Mouse (Mus musculus) neural tube, embryonic 14.5 days (tissue): ENCODE measurements at regions not wholly inside any gene's neighbourhood (a gene's known extent, or its start where the extent isn't known, plus 50 kb on each side); places are given as distances from the start of the nearest gene placed in this dataset.

ENCODE experiments used
- ATAC-seq: fragments of 200-750 bp; cut with Nextera tagmentation; 2 replicates; pipeline ENCODE4 v1.8.0; 2017; ENCODE audit warnings: low read depth, mild to moderate bottlenecking, moderate TSS enrichment, moderate library complexity
- H3K27ac ChIP-seq: fragments of 300-500 bp; sonication (generic); 2 replicates; pipeline ENCODE4 v1.5.1; 2014; ENCODE audit warnings: low read depth, mild to moderate bottlenecking, control low read depth, low read length, moderate library complexity, mixed read lengths
- H3K27me3 ChIP-seq: fragments of 300-500 bp; sonication (generic); 2 replicates; pipeline ENCODE4 v1.6.1; 2014; ENCODE audit warnings: low read length; ENCODE audit not compliant: control insufficient read depth, insufficient read depth
- H3K36me3 ChIP-seq: fragments of 300-500 bp; sonication (generic); 2 replicates; pipeline ENCODE4 v1.6.1; 2014; ENCODE audit warnings: low read length, mixed read lengths; ENCODE audit not compliant: control insufficient read depth, insufficient read depth
- H3K4me1 ChIP-seq: fragments of 300-500 bp; sonication (generic); 2 replicates; pipeline ENCODE4 v1.6.1; 2014; ENCODE audit warnings: low read length; ENCODE audit not compliant: control insufficient read depth, insufficient read depth
- H3K4me2 ChIP-seq: fragments of 300-500 bp; sonication (generic); 2 replicates; pipeline ENCODE4 v1.6.1; 2014; ENCODE audit warnings: mild to moderate bottlenecking, low read depth, low read length, control low read depth
- H3K4me3 ChIP-seq: fragments of 300-500 bp; sonication (generic); 2 replicates; pipeline ENCODE4 v1.5.1; 2014; ENCODE audit warnings: low read depth, low read length, control low read depth, mixed read lengths
- H3K9ac ChIP-seq: fragments of 300-500 bp; sonication (generic); replicated peaks from 2 replicates; pipeline ENCODE4 v1.6.1; 2014; ENCODE audit warnings: low read depth, mild to moderate bottlenecking, control low read depth, low read length, mixed read lengths
- H3K9me3 ChIP-seq: fragments of 300-500 bp; sonication (generic); 2 replicates; pipeline ENCODE4 v1.6.1; 2016; ENCODE audit warnings: low read length; ENCODE audit not compliant: control insufficient read depth
- WGBS: fragments of 180-500 bp; shearing (Covaris S2); extraction: QIAGEN DNeasy Blood & Tissue Kit; methylation state at CpG from one replicate; pipeline ENCODE4 v1.1.7; 2014; 5-methylcytosine and 5-hydroxymethylcytosine counted together

DNA sequence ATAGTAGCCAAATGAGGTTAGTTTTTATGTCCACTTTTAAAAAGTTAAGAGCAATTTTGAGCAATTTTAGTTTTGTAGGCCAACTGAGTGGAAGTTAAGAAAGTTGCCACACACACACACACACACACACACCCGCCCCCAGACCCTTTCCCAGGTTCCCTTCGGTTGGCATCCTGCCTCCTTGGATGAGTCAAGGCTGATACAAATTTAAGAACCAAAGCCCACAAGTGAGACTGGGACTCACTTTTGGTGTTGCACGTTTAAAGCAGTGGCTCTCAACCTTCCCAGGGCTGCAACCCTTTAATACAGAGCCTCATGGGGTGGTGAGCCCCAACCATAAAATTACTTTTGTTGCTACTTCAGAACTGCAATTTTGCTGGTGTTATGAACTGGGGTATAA lies 70.4 kb downstream of the Tmem30b start:
- H3K4me1 ChIP-seq, result no peaks in the 10 kb centered on the region
- H3K36me3 ChIP-seq, result no peaks in the 10 kb centered on the region
- no peak overlapping the region for H3K27ac ChIP-seq
- H3K27me3 ChIP-seq, result no peaks in the 10 kb centered on the region
- H3K4me2 ChIP-seq, result no peak overlapping the region
- H3K9ac ChIP-seq, result no peak overlapping the region
- no peak for ATAC-seq
- WGBS, result 69% methylated on average over 3 of the region's 3 CpGs
- no peaks in the 10 kb centered on the region for H3K9me3 ChIP-seq
- H3K4me3 ChIP-seq, result no peak overlapping the region

DNA sequence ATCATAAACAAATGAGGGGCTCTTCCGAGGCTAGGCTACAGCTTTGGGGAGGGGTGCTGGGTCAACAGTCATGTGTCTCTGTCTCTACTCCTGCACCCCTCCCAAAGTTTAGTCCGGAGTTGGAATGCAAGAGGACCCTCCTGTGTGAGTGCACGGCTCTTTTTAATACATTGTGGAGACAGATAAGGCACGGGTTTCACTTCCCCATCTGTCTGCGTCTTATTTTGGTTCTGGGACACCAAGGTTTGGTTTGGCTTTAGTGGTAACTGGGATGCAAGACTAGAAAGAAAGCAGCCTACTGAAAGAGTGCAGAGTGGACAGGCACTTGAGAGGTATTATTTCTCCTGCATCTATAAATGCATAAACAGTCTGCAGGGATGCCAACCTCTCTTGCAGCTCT lies 71.2 kb downstream of the Tmem30b start:
- Histone ChIP-seq H3K27me3 (no peaks in the 10 kb centered on the region), H3K4me1 (no peaks in the 10 kb centered on the region), H3K4me2 (no peak overlapping the region), H3K27ac (no peak overlapping the region), H3K36me3 (no peaks in the 10 kb centered on the region), H3K9me3 (no peaks in the 10 kb centered on the region), H3K9ac (no peak overlapping the region), H3K4me3 (no peak overlapping the region)
- ATAC-seq, result no peak
- WGBS, result 78% methylated on average over 5 of the region's 5 CpGs

DNA sequence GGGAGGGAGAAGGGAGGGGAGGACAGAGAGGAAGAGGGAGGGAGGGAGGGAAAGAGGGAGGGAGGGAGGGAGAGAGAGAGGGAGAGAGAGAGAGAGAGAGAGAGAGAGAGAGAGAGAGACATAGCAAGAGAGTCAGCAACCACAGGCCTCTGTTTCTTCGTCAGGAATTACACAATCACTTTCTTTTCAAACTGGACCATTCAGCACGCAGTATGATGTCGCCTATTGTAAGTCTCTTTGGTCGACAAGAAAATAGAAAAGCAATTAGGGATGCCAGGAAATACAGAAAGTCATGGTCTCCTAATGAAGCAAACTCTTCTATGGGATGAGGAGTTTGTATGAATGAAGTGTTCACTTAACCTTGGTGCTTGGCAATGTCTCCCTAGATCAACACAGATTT lies 73.1 kb downstream of the Tmem30b start:
- H3K4me3 ChIP-seq, result no peak overlapping the region
- H3K9ac ChIP-seq, result no peak overlapping the region
- WGBS, result 47% methylated on average over 4 of the region's 4 CpGs
- no peaks in the 10 kb centered on the region for H3K27me3 ChIP-seq
- no peak overlapping the region for H3K4me2 ChIP-seq
- H3K27ac ChIP-seq, result no peak overlapping the region
- H3K4me1 ChIP-seq, result no peaks in the 10 kb centered on the region
- no peaks in the 10 kb centered on the region for H3K36me3 ChIP-seq
- H3K9me3 ChIP-seq, result no peaks in the 10 kb centered on the region
- ATAC-seq, result no peak

DNA sequence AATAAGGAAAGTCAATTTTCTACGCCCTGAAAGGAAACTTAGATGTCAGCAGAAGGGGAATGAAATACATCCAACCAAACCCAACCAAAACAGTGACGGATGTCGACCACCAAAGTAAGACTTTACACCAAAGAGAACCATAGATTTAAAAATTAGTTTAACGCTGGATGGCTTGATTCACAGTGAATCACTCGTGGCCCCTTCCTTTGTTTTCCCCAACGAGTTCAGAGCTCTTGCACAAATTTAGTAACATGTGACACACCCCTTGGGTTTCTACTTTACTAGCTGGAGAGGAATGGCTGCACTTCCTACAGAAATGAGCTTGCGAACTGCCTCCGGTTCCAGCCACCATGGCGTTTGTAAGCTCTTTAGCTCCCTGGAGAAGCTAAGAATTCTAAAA lies 74.2 kb downstream of the Tmem30b start:
- H3K4me1 ChIP-seq, result no peaks in the 10 kb centered on the region
- H3K9me3 ChIP-seq, result no peaks in the 10 kb centered on the region
- H3K4me3 ChIP-seq, result no peak overlapping the region
- 62% methylated on average over 9 of the region's 9 CpGs for WGBS
- H3K9ac ChIP-seq, result no peak overlapping the region
- H3K4me2 ChIP-seq, result no peak overlapping the region
- no peak for ATAC-seq
- no peaks in the 10 kb centered on the region for H3K36me3 ChIP-seq
- no peaks in the 10 kb centered on the region for H3K27me3 ChIP-seq
- no peak overlapping the region for H3K27ac ChIP-seq

DNA sequence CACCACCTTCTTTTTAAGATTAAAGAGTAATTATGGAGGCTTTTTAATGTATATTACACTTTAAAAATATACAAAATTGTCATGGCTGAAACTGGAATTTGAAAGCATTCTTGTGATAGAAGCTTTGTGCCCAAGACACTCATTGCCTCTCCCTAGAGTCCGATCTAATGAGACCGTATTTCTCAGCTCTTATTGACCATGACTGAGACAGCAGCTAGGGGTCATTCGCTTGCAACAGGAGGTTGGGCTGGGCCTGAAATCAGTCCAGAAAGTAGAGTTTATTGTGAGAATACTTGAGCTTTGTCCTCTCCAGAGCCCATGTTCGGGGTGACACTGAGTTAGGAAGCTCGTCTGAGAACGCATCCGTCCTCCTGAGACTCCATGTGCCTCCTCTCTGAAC lies 79.7 kb downstream of the Tmem30b start:
- Histone ChIP-seq H3K27me3 (no peaks in the 10 kb centered on the region), H3K36me3 (no peaks in the 10 kb centered on the region), H3K9ac (no peak overlapping the region), H3K27ac (no peak overlapping the region), H3K9me3 (no peaks in the 10 kb centered on the region), H3K4me1 (no peaks in the 10 kb centered on the region), H3K4me3 (no peak overlapping the region), H3K4me2 (no peak overlapping the region)
- 62% methylated on average over 7 of the region's 7 CpGs for WGBS
- no peak for ATAC-seq

DNA sequence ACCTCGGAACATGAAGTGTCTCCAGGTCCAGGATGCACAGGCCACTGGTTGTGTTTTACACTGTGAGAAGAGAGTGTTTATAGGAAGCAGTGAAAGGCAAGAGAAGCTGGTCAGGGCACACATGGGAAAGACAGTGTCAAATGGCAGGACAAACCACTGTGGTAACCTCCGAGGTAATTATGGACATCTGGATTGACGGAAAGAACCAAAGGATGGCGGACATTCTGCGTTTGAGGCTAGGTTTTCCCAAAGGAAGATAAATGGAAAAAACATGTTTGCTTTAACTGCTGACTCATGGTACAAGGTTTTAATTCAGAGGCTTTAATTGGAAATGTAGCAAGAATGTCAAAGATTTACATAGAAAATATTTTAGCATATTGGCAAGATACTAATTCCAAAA lies 80.2 kb downstream of the Tmem30b start:
- no peak for ATAC-seq

DNA sequence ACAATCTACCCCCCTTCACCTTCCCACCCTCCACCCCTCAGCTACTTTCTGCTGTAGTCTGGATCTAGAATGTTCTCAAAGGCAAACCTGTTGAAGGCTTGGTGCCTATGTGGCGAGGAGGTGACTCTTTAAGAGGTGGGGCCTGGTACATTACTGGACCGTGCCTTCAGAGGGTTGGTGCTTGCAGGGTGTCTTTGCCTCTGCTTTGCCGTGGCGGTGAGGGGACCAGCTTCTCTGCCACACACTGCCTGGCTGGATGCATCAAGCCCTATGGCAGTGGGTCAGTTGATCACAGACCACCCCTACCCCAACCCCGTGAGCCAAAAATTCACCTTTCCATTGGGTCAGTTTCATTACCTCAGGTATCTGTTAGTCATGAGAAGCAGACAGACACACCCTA lies 81.9 kb downstream of the Tmem30b start:
- Histone ChIP-seq H3K4me2 (no peak overlapping the region), H3K4me3 (no peak overlapping the region), H3K9ac (no peak overlapping the region), H3K9me3 (no peaks in the 10 kb centered on the region), H3K27me3 (no peaks in the 10 kb centered on the region), H3K27ac (no peak overlapping the region), H3K4me1 (no peaks in the 10 kb centered on the region), H3K36me3 (no peaks in the 10 kb centered on the region)
- WGBS, result 93% methylated on average over 5 of the region's 5 CpGs
- no peak for ATAC-seq

More for the DNA sequence above, 80.2 kb downstream of the Tmem30b start:
- Histone ChIP-seq H3K9me3 (no peaks in the 10 kb centered on the region), H3K9ac (no peak overlapping the region), H3K4me3 (no peak overlapping the region), H3K27ac (no peak overlapping the region), H3K36me3 (no peaks in the 10 kb centered on the region), H3K27me3 (no peaks in the 10 kb centered on the region), H3K4me1 (no peaks in the 10 kb centered on the region), H3K4me2 (no peak overlapping the region)
- 83% methylated on average over 5 of the region's 5 CpGs for WGBS

DNA sequence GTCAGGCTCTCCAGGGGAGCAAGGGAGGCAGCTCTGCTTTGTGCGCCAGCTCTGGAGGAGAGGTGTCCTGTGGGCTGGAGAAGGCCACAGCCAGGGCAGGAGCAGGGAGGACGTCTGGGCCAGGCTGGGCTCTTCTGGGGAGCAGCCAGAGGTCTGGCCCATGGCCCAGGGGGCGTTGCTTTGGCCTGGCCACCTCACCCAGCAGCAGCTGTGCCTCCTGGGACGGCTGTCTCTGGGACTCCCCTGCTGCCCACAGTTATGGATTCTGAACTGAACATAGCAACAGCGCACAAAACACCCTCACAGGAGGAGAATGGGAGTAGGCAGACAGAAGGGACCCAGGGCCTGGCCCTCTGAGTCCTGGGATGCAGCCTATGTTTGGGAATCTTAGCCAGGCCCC lies 84.1 kb downstream of the Tmem30b start:
- H3K4me3 ChIP-seq, result no peak overlapping the region
- no peak; the same call in 1 of the 2 replicates for ATAC-seq
- no peaks in the 10 kb centered on the region for H3K27me3 ChIP-seq
- WGBS, result 48% methylated on average over 5 of the region's 5 CpGs
- no peak overlapping the region for H3K9ac ChIP-seq
- H3K4me2 ChIP-seq, result no peak overlapping the region
- no peaks in the 10 kb centered on the region for H3K9me3 ChIP-seq
- no peaks in the 10 kb centered on the region for H3K4me1 ChIP-seq
- H3K27ac ChIP-seq, result no peak overlapping the region
- H3K36me3 ChIP-seq, result no peaks in the 10 kb centered on the region

DNA sequence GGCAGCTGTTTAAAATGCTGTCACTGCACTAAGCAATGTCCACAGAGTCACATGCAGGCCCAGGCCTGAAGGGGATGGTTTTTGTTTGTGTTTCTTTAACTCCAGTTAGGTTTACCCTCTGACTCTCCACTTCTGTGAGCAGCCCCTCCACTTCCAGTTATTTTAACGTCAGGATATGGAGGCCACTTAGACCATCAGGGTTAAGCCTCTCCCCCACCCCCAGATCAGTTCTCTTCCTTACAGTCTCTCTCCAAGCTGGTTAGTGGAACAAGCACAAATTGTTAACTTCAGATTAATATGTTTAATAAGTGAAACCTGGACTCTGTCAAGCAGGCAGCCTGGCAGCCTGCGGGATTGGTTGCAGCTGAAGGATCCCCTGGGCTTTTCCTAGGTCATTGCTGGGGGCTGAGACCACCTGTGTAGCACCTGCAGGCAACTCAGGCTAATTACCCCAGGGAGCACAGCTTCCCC lies 85.9 kb downstream of the Tmem30b start:
- H3K27ac ChIP-seq, result no peak overlapping the region
- no peak for ATAC-seq
- WGBS, result 43% methylated on average over 2 of the region's 2 CpGs
- no peaks in the 10 kb centered on the region for H3K36me3 ChIP-seq
- no peak overlapping the region for H3K4me2 ChIP-seq
- H3K9ac ChIP-seq, result no peak overlapping the region
- no peaks in the 10 kb centered on the region for H3K27me3 ChIP-seq
- H3K4me3 ChIP-seq, result no peak overlapping the region
- no peaks in the 10 kb centered on the region for H3K4me1 ChIP-seq
- no peaks in the 10 kb centered on the region for H3K9me3 ChIP-seq

DNA sequence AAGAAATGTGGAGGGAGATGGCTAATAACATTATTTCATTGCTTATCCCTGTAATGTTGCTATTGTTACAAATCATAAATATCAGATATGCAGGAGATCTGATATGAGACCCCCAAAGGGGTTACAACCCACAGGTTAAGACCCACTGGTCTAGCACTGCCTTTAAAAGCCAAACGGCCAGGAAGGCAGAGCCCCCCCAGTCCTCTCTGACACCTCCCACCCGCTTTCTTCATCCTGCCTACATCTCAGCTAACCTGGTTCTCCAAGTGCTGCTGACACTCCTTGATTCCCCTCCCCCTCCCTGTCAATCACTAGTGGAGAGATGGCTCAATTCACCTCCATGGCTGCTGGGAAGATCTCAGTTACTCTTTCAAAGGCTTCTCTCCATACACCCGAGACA lies 94.9 kb downstream of the Tmem30b start:
- no peaks in the 10 kb centered on the region for H3K9me3 ChIP-seq
- H3K4me1 ChIP-seq, result no peaks in the 10 kb centered on the region
- no peak overlapping the region for H3K9ac ChIP-seq
- no peak for ATAC-seq
- H3K4me3 ChIP-seq, result no peak overlapping the region
- H3K27ac ChIP-seq, result no peak overlapping the region
- no peaks in the 10 kb centered on the region for H3K27me3 ChIP-seq
- WGBS, result 86% methylated on average over 3 of the region's 3 CpGs
- no peaks in the 10 kb centered on the region for H3K36me3 ChIP-seq
- H3K4me2 ChIP-seq, result no peak overlapping the region
